Comparison of ENCODE assay signal across 8 mouse cellular contexts in the genomic region with DNA sequence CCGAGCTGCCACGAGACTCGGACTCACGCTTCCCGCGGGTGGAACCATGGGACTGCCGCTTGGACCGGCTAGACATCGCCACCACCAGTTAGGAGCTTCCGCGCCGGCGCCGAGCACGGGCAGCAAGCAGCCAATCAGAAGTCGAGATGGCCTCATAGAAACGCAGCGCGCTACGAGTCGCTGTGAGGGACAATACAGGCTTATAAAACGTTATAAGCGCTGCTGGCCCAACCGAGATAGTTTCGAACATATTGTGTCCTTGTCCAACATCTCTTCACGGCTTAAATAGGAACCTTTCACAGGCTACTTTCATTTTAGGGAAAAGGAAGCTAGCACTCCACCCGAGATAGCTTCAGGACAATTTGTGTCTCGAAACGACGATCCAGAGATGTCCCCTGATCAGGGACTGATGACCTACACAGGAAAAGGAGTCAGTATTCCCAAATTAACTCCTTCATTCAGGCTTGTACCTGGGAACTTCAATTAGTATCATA. TPM values are rescaled to one million over a fixed set of nuclear protein-coding genes. Genes with fewer than 3 reads are reported as not detected.
DNase-seq lines count a peak whose midpoint lies in the region; ATAC-seq and TF ChIP-seq lines count a peak whose summit lies in the region.

Usp39 (minus strand) TSS at position 111 of the 494 bp plus-strand sequence.

- peak within 1 kb of the TSS; percentile 74 to 98 for H3K4me3 ChIP-seq in MEL (ENCODE audit: control insufficient read depth in 1 of 2, insufficient read depth in 1 of 2, low read depth in 2 of 2, low read length in 2 of 2)
- peak within 1 kb of the TSS; percentile 84 for H3K4me3 ChIP-seq in cerebellum, adult 2 months (replicated peaks; ENCODE audit: insufficient read depth, low read depth, low read length)
- peak within 1 kb of the TSS; percentile 80 for H3K4me3 ChIP-seq in forebrain, postnatal 0 days (ENCODE audit: low read depth, low read length)
- H3K4me3 ChIP-seq in lung, embryonic 15.5 days: peak within 1 kb of the TSS; percentile 97

- DNase-seq in MEL (ENCODE audit: low read depth, low spot score): peak; percentile 97
- DNase-seq in cerebellum, adult 2 months: peak; percentile 96
- DNase-seq in forebrain, postnatal 0 days: peak; percentile 97
- DNase-seq in heart, postnatal 4 days: peak; percentile 93
- peak; percentile 92 to 96 for DNase-seq in layer of hippocampus, adult 8-10 months (ENCODE audit: low spot score in 2 of 2)
- DNase-seq in ovary, adult 18-20 months (ENCODE audit: low spot score): peak; percentile 87
- peak; percentile 92 for DNase-seq in thymus, postnatal 0 days (ENCODE audit: low spot score)

- TF ChIP-seq POLR2A in MEL (IDR thresholded peaks at IDR 0.05; ENCODE audit: control insufficient read depth in 1 of 2, insufficient read depth in 1 of 2, low read depth in 1 of 2, low read length in 2 of 2, poor library complexity in 1 of 2): peak in 1 of 2 experiments; percentile 88; a peak in 3 of 4 replicates
- TF ChIP-seq POLR2A in cerebellum, adult 2 months (IDR thresholded peaks at IDR 0.05; ENCODE audit: borderline replicate concordance, insufficient read depth, low read length): peak; percentile 82

- H3K27me3 ChIP-seq in MEL (ENCODE audit: control insufficient read depth in 1 of 2, insufficient read depth in 2 of 2, low read length in 2 of 2): no peaks in the 10 kb centered on the region
- no peaks in the 10 kb centered on the region for H3K27me3 ChIP-seq in cerebellum, adult 2 months (ENCODE audit: control insufficient read depth, insufficient read depth, low read length)
- H3K27me3 ChIP-seq in forebrain, postnatal 0 days (ENCODE audit: insufficient read depth, low read length): no peaks in the 10 kb centered on the region
- H3K27me3 ChIP-seq in lung, embryonic 15.5 days: no peaks in the 10 kb centered on the region

- peak within 1 kb of the TSS; percentile 63 for H3K4me2 ChIP-seq in forebrain, postnatal 0 days (ENCODE audit: low read depth)
- peak within 1 kb of the TSS; percentile 83 for H3K4me2 ChIP-seq in lung, embryonic 15.5 days

- peaks cover 0 to 28% of the 10 kb centered on the region in 2 experiments; a peak in 3 of 4 replicates for H3K36me3 ChIP-seq in MEL (ENCODE audit: control insufficient read depth in 1 of 2, insufficient read depth in 2 of 2, low read length in 2 of 2)
- peaks cover 7% of the 10 kb centered on the region for H3K36me3 ChIP-seq in forebrain, postnatal 0 days (ENCODE audit: insufficient read depth)
- H3K36me3 ChIP-seq in lung, embryonic 15.5 days: peaks cover 17% of the 10 kb centered on the region

- peak; percentile 92 for ATAC-seq in forebrain, postnatal 0 days
- ATAC-seq in lung, embryonic 15.5 days (ENCODE audit: borderline replicate concordance, extremely low read depth, low FRiP score, low TSS enrichment): peak; percentile 86

- H3K9me3 ChIP-seq in MEL (replicated peaks; ENCODE audit: insufficient read depth, low read length): no peaks in the 10 kb centered on the region
- no peaks in the 10 kb centered on the region for H3K9me3 ChIP-seq in forebrain, postnatal 0 days (ENCODE audit: low read length)
- no peaks in the 10 kb centered on the region for H3K9me3 ChIP-seq in lung, embryonic 15.5 days

- TF ChIP-seq RAD21 in MEL (IDR thresholded peaks at IDR 0.05; ENCODE audit: low read depth, low read length): no peak

- peaks cover 16 to 19% of the 10 kb centered on the region in 2 experiments for H3K4me1 ChIP-seq in MEL (ENCODE audit: control insufficient read depth in 1 of 2, insufficient read depth in 2 of 2, low read length in 2 of 2)
- H3K4me1 ChIP-seq in cerebellum, adult 2 months (ENCODE audit: control insufficient read depth, insufficient read depth, low read length): peaks cover 13% of the 10 kb centered on the region
- H3K4me1 ChIP-seq in forebrain, postnatal 0 days (ENCODE audit: insufficient read depth): peaks cover 18% of the 10 kb centered on the region
- peaks cover 49% of the 10 kb centered on the region for H3K4me1 ChIP-seq in lung, embryonic 15.5 days

- WGBS in cerebellum, adult 2 months: under 1% methylated on average over 30 of the region's 30 CpGs
- WGBS in forebrain, postnatal 0 days: under 1% methylated on average over 30 of the region's 30 CpGs
- WGBS in lung, embryonic 15.5 days: under 1% methylated on average over 30 of the region's 30 CpGs

- TF ChIP-seq EP300 in MEL (IDR thresholded peaks at IDR 0.05; ENCODE audit: low read depth in 1 of 2, low read length in 2 of 2): no peak

- H3K27ac ChIP-seq in MEL (ENCODE audit: control insufficient read depth, low read depth, low read length): peak within 1 kb of the TSS; percentile 97
- peak within 1 kb of the TSS; percentile 37; the same call in 1 of the 2 replicates for H3K27ac ChIP-seq in cerebellum, adult 2 months (ENCODE audit: insufficient read depth, low read length)
- peak within 1 kb of the TSS; percentile 73 for H3K27ac ChIP-seq in forebrain, postnatal 0 days (ENCODE audit: low read depth, low read length)
- peak within 1 kb of the TSS; percentile 76 for H3K27ac ChIP-seq in lung, embryonic 15.5 days

- peaks cover 51% of the 10 kb centered on the region for H3K79me2 ChIP-seq in MEL (ENCODE audit: control insufficient read depth, insufficient read depth, low read length, poor library complexity)

- no peak for TF ChIP-seq CTCF in MEL (IDR thresholded peaks at IDR 0.05 in 2 of 3, conservative IDR thresholded peaks at IDR 0.05 in 1 of 3; ENCODE audit: control insufficient read depth in 1 of 3, insufficient read depth in 1 of 3, low read depth in 2 of 3, low read length in 3 of 3, poor library complexity in 1 of 3, severe bottlenecking in 1 of 3)
- TF ChIP-seq CTCF in cerebellum, adult 2 months (IDR thresholded peaks at IDR 0.05; ENCODE audit: borderline replicate concordance, insufficient read depth, low read depth, low read length): no peak
- TF ChIP-seq CTCF in forebrain, postnatal 0 days (IDR thresholded peaks at IDR 0.05; ENCODE audit: low read depth): no peak

- H3K9ac ChIP-seq in MEL (ENCODE audit: control insufficient read depth, low read depth, low read length, poor library complexity, severe bottlenecking): peak within 1 kb of the TSS; percentile 99
- peak within 1 kb of the TSS; percentile 72 for H3K9ac ChIP-seq in forebrain, postnatal 0 days
- peak within 1 kb of the TSS; percentile 91 for H3K9ac ChIP-seq in lung, embryonic 15.5 days

TF ChIP-seq in MEL, 35 proteins besides CTCF, POLR2A, EP300 and RAD21 (continues in another document):
- TF ChIP-seq BHLHE40 (IDR thresholded peaks at IDR 0.05; ENCODE audit: borderline replicate concordance, low read depth, low read length) (no peak), TCF12 (IDR thresholded peaks at IDR 0.05; ENCODE audit: low read depth, low read length) (peak; percentile 64; the same call in 1 of the 2 replicates), KAT2A (conservative IDR thresholded peaks at IDR 0.05; ENCODE audit: low read depth, low read length) (peak; percentile 63; the same call in 1 of the 2 replicates), SIN3A (IDR thresholded peaks at IDR 0.05; ENCODE audit: low read length) (peak; percentile 96), MEF2A (IDR thresholded peaks at IDR 0.05; ENCODE audit: extremely low read depth, insufficient replicate concordance, low read depth, low read length, poor library complexity, severe bottlenecking) (no peak), MAX (IDR thresholded peaks at IDR 0.05; ENCODE audit: low read length) (peak; percentile 82), CHD1 (IDR thresholded peaks at IDR 0.05; ENCODE audit: low read depth, low read length) (peak; percentile 59; the same call in 1 of the 2 replicates), MAFK (IDR thresholded peaks at IDR 0.05; ENCODE audit: borderline replicate concordance, low read depth, low read length) (no peak), SMC3 (IDR thresholded peaks at IDR 0.05; ENCODE audit: low read depth, low read length) (no peak), TBP (IDR thresholded peaks at IDR 0.05; ENCODE audit: low read depth, low read length) (peak; percentile 91), ELF1 (IDR thresholded peaks at IDR 0.05; ENCODE audit: low read depth, low read length) (peak; percentile 87), ZC3H11A (IDR thresholded peaks at IDR 0.05; ENCODE audit: low read depth, low read length) (no peak), E2F4 (IDR thresholded peaks at IDR 0.05; ENCODE audit: borderline replicate concordance, low read depth, low read length) (peak; percentile 78; the same call in 1 of the 2 replicates), USF2 (IDR thresholded peaks at IDR 0.05; ENCODE audit: borderline replicate concordance in 1 of 2, insufficient read depth in 1 of 2, low read depth in 1 of 2, low read length in 2 of 2) (no peak), NELFE (IDR thresholded peaks at IDR 0.05; ENCODE audit: low read depth, low read length) (peak; percentile 79), MXI1 (IDR thresholded peaks at IDR 0.05; ENCODE audit: low read depth, low read length) (peak; percentile 87), MYC (IDR thresholded peaks at IDR 0.05; ENCODE audit: low read depth, low read length) (peak; percentile 71; the same call in 1 of the 2 replicates), HCFC1 (IDR thresholded peaks at IDR 0.05; ENCODE audit: low read depth, low read length) (peak; percentile 91), ETS1 (IDR thresholded peaks at IDR 0.05; ENCODE audit: low read depth, low read length) (0 out of 2 replicates have a peak, but pooled peaks have one; percentile 20), POLR2AphosphoS5 (IDR thresholded peaks at IDR 0.05; ENCODE audit: borderline replicate concordance, low read depth, low read length) (peak; percentile 47; the same call in 1 of the 2 replicates), ZMIZ1 (IDR thresholded peaks at IDR 0.05; ENCODE audit: low read depth, low read length) (no peak), RCOR1 (IDR thresholded peaks at IDR 0.05; ENCODE audit: low read depth, low read length) (no peak), GATA1 (IDR thresholded peaks at IDR 0.05; ENCODE audit: low read depth, low read length) (no peak), NRF1 (IDR thresholded peaks at IDR 0.05; ENCODE audit: insufficient read depth, low read depth, low read length, poor library complexity, severe bottlenecking) (peak; percentile 73)

RNA-seq across cellular contexts. Expression of gene Usp39, which starts in this region (rescaled TPM):
- total RNA-seq in MEL (2012; rRNA removed): 106 and 113 TPM in 2 replicates
- 100 to 1,000 TPM in 1 of 2 experiments, not detected in 1; 103 TPM for polyA plus RNA-seq in MEL (2012; ENCODE audit: insufficient read depth in 1 of 2, insufficient read length in 2 of 2, low read depth in 1 of 2, low replicate concordance in 2 of 2, missing spikeins in 1 of 2)
- 31.5 and 33.3 TPM in 2 replicates for polyA plus RNA-seq in cerebellum, adult 2 months (2012; rRNA removed)
- 52.6 and 52.7 TPM in 2 replicates for total RNA-seq in forebrain, postnatal 0 days (2014; rRNA removed)
- polyA plus RNA-seq in forebrain, postnatal 0 days (2015; fragmentation: Nextera tagmentation; extraction: Ambion mirVana): 39.0 and 42.8 TPM in 2 replicates
- 10 to 100 TPM; 28.1 to 29.1 TPM for total RNA-seq in heart, postnatal 4 days (2021)
- total RNA-seq in layer of hippocampus, adult 8-10 months (2022): 10 to 100 TPM; 31.3 to 34.3 (median 32.4) TPM
- polyA plus RNA-seq in lung, embryonic 15.5 days (2015; fragmentation: Nextera tagmentation; extraction: Ambion mirVana): 45.1 and 49.6 TPM in 2 replicates
- polyA plus RNA-seq in thymus, postnatal 0 days (2015; fragmentation: Nextera tagmentation; extraction: Ambion mirVana): 51.1 and 52.8 TPM in 2 replicates

Comparison
In these comparisons a context has a peak if more than half of its experiments do, and no peak if none do; other contexts are left out.
1. Peak in every context shown above with its lines: DNase-seq, ATAC-seq, H3K4me3 ChIP-seq and H3K27ac ChIP-seq.
2. H3K27ac ChIP-seq: peak in every context shown above with its lines; median percentile 97 in MEL; 76 in lung, embryonic 15.5 days; 73 in forebrain, postnatal 0 days; 37 in cerebellum, adult 2 months.